Mouse (Mus musculus) erythroblast, embryonic 14.5 days (primary cell): Measurements from ENCODE around the gene Gpalpp1.

Experiments
- GATA1 ChIP-seq: IDR thresholded peaks from 2 replicates; pipeline ENCODE4 v1.6.1; 2012; ENCODE audit warnings: low read length, inconsistent platforms, mixed read lengths
- TAL1 ChIP-seq: IDR thresholded peaks from 3 replicates; pipeline ENCODE4 v1.6.1; 2012; ENCODE audit warnings: low read length, inconsistent platforms, mixed read lengths

- TF ChIP-seq TAL1 (no peak), GATA1 (no peak)
Measured at GRCm38 (mm10) chr14:76115744-76116143, 5.2 kb upstream of the Gpalpp1 start.
